Mouse (Mus musculus): Measurements from ENCODE around the gene Ticam1. TPM values are rescaled to one million over a fixed set of nuclear protein-coding genes. Genes with fewer than 3 reads are reported as not detected.
"Not testable (repeated sequence)": the region's sequence is repeated elsewhere in the genome, so short reads cannot be mapped to it uniquely, and the experiment has no call there.

Gene Ticam1
- polyA plus RNA-seq, 2 experiments from 2014 or later: 8.9 to 11.6 TPM

DNA sequence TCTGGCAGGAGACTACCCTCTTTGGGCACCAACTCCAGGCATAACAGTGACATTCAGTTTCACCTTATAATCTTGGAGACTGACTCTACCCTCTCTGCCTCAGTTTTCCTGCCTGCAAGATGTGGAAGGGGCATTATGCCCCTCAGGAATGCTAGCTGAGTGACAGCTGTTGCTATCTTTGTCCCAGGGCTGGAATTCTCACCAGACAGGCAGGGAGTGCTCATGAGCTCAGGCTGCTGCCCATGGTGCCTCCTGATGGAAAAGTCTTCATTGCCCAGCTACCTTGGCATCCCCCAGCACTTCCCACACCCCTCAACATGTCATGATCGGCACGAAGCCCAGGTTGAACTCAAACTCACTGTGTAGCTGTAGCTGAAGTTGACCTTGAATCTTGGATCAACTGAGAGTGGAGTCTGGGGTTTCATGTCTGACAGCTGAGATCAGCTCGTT lies 13.9 kb downstream of the Ticam1 start:
- ATAC-seq: no peak

DNA sequence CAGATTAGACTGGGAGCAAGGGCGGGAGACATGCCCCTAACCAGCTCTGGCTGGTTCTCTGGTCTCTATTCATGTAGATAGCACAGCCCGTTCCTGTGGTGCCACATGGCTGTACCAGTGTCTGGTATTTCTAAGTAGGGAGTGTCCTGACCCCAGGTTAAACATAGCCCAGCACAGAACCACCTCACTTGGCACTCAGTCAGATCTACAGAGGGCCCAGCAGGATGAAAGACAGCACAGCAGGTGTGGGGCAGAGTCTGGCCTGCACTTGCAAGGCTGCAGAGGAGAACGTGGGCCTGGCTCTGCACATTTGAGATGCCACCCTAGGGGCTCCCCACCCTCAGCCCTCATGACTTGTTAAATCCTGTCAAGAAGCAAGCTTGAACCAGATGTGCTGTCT lies 15.4 kb downstream of the Ticam1 start:
- ATAC-seq: no peak

DNA sequence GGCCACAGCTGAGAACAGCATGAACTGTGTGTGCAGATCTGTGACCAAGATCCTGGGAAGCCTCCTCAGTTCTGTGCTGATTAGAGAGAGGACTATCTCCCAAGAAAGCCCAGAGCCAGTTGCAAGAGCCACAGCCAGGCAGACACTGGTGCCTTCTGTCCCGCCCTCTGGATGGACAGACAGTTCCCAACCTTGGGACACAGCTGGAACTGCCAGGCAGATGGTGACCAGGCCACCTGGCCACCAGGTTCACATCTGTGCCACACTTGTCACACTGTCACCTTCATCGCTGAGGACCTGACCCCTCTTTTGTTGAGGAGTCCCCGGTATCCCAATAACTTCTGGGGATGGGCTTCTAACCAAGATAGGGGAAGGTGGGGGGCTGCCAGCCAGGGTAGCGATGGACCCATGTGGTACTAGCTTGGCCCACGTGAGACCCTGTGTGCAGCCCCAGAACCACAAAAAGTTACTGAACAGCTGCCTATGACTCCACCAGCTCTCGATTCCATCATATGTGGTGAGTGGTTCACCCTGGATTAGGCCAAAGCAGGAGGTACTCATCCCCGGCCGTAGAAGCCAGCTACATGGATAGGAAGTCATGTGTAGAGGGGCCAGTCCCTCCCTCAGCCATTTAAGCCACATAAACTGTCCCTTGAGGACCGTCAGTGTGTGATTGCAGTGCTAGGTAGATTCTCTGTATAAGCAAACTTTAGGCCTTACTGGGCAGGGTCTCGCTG lies 17.1 kb downstream of the Ticam1 start:
- ATAC-seq: no peak

DNA sequence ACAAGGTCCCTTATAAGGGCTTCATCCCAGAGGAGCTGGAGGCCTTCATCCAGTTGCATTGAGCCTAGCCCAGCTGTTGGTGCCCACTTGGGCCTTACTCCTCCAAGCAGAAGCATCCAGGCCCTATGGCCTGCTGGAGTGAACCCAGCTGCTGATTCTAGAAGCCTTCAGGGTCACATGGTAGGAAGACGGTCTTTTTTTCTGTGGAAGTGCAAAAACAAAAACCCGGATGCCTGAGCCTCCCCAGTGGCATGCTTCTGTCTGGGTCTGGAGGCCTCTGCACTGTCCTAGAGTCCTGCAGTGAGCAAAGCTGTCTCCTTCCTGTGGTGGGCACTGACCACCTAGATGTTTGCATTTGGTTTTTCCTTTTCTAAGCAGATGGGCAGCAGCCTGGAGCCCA lies 17.8 kb downstream of the Ticam1 start:
- not testable (repeated sequence) for ATAC-seq

DNA sequence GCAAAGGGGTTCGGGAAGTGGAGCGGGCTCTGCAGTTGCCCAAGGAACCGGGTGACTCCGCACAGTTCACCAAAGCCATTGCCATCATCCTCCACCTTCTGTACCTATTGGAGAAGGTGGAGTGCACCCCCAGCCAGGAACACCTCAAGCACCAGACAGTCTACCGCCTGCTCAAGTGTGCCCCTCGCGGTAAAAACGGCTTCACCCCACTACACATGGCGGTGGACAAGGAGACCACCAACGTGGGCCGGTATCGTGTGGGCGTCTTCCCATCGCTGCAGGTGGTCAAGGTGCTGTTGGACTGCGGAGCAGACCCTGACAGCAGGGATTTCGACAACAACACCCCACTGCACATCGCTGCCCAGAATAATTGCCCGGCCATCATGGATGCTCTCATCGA lies 18.3 kb downstream of the Ticam1 start:
- not testable (repeated sequence) for ATAC-seq

DNA sequence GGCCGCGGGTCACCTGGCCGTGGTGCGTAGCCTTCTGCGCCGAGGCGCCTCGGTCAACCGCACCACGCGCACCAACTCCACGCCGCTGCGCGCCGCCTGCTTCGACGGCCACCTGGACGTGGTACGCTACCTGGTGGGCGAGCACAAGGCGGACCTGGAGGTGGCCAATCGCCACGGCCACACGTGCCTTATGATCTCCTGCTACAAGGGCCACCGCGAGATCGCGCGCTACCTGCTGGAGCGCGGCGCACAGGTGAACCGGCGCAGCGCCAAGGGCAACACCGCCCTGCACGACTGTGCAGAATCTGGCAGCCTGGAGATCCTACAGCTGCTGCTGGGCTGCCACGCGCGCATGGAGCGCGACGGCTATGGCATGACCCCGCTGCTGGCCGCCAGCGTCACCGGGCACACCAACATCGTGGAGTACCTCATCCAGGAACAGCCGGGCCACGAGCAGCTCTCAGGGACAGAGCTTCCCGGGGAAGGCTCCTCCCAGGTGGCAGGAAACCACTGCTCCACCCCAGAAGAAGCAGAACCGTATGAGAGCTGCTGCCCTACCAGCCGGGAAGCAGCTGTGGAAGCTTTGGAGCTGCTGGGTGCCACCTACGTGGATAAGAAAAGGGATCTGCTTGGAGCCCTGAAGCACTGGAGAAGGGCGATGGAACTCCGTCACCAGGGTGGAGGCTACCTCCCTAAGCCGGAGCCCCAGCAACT lies 19.2 kb downstream of the Ticam1 start:
- ATAC-seq: no peak

DNA sequence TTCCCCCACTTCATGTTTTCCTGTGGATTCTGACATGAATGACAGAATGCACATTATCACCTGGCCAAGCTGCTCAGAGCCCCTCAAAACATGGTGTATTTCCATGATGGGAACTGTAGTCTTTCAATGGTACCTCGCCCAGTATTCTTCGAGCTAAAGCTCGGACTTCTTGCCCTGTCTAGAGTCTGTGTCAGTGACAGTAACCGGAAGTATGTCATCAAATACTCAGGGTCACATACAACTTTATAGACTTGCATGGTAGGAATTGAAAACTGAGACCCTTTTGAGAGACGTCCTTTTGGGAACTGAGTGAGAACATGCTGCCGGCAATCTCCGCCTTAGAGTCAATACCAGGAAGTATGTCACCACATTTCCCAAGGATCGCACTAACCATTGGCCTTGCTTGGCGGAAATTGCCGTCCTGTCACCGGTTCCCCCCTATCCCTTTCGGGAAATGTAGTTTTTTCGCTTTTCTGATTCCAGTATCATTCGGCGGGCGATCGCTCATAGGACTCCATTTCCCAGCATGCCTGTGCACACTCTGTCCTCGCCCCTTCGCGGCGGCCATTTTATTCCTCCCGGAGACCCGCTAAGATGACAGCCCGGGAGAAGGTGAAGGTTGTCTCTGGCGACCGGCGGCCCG lies 20.2 kb downstream of the Ticam1 start, which contains the start of gene Fem1a:
Fem1a (plus strand) TSS at position 572 of the 643 bp plus-strand sequence.
- peak; percentile 87 for ATAC-seq

DNA sequence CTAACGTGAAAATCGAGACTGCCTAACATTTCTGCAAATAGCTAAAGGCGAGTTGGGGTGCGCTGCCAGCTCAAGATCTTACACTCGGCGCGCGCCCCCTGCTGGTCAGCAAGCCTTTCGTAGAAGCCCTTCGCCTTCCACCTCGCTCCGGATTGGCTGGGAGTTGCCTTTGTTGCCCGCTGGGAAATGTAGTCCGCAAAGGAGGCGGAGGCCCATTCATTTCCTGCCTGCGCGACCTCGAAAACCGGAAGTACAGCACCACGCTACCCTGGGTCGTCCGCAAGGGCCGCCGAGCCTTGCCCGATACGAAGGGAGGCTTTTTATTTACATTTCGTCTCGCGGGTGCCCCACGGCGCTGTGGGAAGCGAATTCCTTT lies 20.7 kb downstream of the Ticam1 start:
- peak; percentile 84 for ATAC-seq

DNA sequence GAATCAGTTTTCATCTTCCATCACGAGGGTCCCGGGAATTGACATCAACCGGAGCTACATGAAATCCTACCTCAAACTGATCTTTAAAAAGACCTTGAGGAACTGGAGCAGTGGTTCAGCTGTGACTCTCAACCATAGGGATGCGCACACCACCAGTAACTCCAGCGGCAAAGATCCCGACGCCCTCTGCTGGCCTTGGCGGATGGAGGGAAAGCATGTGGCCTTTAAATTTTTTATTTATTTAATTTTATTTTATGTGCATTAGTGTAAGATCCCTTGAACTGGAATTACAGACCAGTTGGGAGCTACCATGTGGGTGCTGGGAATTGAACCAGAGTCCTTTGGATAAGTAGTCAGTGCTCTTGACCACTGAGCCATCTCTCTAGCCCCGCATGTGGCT lies 21.2 kb downstream of the Ticam1 start:
- ATAC-seq: no peak

DNA sequence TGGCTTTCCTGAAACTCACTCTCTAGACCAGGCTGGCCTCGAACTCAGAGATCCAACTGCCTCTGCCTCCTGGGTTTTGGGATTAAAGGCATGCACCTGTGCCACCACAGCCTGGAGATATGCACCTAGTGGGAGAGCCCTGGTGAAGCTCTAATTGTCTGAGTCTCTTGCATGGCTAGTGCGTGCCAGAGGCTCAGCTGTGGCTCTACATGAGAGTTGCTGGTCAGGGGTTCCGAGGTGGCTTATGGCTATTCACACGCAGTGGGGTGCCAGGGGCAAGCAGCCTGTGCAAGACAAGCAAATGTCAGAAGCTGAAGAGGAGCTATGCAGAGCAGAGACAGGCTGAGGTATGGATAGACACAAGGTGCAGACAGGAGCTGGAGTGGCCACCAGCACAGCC lies 21.9 kb downstream of the Ticam1 start:
- no peak for ATAC-seq

DNA sequence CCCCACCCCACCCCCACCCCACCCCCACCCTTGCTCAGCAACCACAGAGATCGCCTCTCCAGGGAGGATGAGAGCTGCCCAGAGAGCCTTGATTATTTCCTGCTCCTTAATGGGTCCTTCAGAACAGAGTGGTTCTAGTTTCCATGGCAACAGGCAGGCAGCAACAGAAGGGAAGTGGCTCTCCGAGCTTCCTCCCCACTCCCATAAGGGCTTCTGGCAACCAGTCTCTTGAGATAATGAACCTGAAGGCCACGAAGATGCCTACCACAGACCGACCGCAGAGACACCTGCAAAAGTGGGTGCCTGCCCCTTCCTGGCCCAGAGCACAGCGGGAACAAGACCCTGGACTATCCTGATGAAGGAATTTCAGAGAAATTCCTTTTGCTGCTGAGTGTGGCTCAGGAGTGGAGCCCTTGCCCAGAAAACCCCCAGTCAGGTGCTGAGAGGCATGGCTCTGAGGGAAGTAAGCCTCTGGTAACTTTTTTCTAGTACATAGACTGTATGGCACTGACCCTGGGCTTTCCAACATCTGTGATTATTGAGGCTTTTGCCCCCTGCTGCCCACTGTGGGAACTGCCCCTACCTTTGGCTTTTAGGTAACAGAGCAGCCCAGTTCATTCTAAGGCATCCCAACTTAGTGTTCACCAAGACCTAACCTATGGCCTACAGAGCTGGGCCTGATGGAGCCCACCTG lies 25.3 kb downstream of the Ticam1 start:
- peak; percentile 33 for ATAC-seq

DNA sequence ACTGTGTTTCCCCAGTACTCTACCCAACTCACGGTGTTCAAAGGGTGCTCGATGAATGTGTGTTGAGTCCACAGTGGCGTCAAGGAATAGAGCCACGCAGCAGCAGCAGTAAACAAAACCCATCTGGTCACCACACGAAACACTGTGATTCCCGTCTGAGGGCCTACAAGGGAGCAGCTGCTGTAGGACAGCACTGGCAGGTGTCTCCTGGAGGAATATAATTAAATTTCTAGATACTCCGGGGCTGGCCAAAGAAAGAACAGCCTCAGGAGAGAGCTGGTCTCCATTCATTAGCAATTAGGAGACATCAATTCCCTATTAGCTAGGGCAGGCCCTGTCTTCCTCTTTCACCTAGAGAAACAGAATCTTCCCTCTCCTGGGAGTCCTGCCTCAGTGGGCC lies 31.0 kb downstream of the Ticam1 start:
- ATAC-seq: no peak

DNA sequence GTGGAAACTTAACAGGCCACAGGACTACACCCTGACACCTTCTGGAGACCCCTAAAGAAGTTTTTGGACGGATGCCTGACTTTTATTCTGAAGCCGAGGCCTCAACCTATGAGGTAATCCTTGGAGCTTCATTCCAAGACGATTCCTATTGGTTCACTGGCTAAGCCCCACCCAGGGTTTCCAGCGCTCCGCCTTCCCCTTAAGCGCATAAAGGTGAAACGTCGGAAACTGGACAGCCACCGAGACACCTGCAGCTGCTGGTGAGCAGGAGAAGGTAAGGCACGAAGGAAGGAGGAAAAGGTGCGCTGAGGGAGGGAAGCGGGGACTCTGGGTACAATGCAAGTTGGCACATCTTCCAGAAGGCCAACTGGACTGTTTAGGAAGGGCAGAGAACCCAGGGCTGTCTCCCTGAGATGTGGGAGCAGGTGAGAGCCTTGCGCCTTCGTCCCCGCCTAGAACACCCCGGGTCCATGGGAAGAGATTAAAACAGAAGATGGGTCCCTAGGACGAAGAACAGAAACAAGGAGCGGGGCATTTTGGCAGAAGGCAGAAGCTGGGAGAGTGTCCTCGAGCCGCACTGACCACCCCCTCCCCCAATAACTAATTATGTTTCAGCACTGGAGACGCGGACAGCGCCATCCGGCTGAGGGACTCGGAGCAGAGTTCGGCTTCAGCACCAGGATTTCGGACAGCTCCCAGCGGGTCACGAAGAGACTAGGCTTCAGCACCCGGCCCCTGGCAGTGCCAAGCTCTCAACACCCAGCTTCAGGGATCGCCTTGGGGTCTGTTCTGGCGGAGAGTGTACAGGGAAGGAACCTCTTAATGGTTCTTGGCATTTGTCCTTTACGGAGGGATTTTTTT lies 34.8 kb downstream of the Ticam1 start:
- ATAC-seq: peak; percentile 64

DNA sequence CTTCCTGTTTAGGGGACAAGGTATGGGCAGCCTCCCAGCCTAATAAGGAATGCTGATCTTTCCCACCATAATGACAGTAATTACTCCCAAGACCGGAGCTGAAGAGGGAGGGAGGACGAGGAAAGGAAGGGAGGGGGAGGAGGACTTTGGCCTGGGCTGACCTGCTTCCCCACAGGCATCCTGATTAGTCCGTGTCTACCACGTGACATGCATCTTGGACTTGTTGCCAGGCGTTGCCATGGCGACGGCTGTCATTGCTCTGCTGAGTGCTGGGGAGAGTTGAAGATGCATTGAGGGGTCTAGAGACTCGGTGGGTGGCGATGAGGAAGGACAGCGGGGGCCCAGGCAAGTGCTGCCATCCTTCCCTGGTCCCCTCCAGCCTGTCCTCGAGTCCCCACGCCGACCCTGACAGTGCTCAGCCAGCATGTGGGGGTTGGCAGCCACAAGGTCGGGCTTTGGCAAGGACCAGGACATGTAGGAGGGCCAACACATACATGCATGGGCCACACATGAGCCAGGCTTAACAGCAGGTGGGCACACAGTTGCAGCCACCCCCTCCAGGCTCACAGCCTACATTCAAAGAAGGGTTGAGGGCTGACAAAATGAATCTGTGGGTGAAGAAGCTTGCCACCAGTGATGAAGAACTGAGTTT lies 42.6 kb downstream of the Ticam1 start:
- no peak for ATAC-seq

DNA sequence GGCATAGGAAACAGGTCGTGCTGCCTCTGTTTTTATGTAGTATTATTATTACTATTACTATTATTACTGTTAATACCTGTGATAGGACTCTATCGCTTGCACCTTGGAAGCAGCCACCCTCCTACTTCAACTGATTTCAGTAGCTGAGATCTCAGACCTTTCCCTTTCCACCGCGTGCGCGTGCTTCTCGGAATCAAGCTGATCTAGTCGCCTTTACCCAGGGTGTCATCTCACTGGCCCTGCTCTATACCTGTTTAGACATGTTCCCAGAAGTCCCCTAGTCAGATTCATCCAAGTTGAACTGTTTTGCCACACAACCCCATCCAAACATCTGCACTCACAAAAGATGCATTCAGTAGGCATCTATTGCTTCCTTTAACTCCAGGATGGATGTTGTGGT lies 43.2 kb downstream of the Ticam1 start:
- no peak for ATAC-seq

DNA sequence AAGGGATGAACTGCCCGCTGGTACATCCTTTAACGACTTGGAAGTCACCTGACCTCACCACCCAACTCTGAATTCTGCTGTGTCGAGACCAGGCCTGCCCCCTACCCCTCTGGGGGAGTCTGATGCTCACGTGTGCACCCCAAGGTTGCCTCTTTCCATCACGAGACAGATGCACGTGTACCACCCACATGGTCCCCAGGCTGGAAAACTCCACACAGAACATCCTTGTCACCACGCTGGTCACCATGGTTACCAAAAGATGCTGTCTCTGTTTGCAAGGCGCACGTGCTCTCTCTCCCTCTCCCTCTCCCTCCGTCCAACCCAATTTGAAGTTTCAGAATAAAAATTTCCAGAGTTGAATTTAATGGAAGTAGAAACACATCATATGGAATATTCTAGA lies 46.6 kb downstream of the Ticam1 start:
- no peak for ATAC-seq

DNA sequence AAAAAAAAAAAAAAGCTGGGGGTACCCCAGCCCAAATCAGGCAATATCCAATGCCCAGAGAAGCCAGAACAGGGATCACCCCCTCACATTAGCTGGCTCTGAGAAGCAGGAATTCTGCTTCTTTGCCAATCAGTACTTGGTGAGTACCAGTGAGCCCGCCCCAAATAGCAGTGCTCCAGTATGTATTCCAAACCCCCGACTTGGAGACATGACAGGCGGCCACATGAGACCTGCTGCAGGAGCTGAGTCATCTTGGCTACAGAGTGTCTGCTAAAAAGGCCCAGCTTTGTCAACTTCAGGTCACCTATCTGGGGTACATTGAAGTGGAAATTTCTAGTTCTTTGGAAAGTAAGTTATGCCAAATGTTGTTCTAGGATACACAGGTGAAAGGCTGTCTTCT lies 50.0 kb downstream of the Ticam1 start:
- ATAC-seq: no peak

DNA sequence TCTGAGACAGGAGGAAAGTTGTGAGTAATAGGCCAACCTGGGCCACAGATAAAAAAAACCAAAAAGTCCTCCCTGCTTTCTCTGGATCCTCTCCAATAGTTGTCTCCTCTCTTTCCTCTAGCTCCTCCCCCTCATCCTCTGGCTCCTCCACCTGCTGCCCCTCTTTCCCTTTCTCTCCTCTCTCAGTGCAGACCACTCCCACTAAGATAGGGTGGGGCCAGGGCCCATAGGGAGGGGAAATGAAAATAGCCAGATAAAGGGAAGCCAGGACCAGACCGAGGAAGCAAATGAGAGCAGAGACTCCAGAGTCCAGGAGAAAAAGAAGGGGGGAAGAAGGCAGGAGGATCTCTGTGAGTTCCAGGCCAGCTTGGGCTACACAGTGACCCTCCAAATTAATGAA lies 51.7 kb downstream of the Ticam1 start:
- no peak for ATAC-seq

DNA sequence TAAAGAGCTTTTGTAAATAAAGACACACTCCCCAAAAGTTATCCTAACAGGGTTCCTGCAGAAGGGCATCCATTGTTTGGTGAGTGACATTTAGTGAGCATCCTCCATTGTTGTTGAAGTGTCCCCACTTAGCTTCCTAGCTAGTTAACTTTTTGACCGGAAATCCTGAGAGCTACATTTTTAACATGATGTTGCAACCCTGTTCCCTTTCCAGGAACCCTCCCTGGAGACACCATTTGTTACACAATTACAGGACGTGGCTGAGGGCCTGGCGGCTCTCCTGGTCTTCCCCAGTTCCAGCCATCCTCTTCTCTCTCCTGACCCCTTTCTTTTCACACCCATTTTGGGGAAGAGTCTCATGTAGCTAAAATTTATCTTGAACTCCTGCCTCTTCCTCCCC lies 56.8 kb downstream of the Ticam1 start:
- no peak for ATAC-seq
